Mouse (Mus musculus) CD4-positive, CD25-positive, alpha-beta regulatory T cell, adult 2 months (primary cell): ENCODE measurements around the gene Slc6a12.

Experiments
- DNase-seq: peaks from one replicate; pipeline ENCODE4 v3.0.0-alpha.2; 2012; ENCODE audit warnings: low read depth, low spot score

The Slc6a12 gene

GRCm38 (mm10) chr6:121407571-121408011 lies 64.7 kb downstream of the Slc6a12 start:
- DNase-seq = no peak

- no peak for DNase-seq
Observed at GRCm38 (mm10) chr6:121412558-121413297, 69.9 kb downstream of the Slc6a12 start.
